Mouse (Mus musculus) thymus, postnatal 36 days (tissue): ENCODE results near the gene Mfsd11.
A peak's percentile ranks its signal among the peaks of the same experiment; 100 is the strongest.
"Not testable (repeated sequence)": the region's sequence is repeated elsewhere in the genome, so short reads cannot be mapped to it uniquely, and the experiment has no call there.

Experiments
- DNase-seq, 2 experiments: peaks; one replicate each; pipeline ENCODE4 v3.0.0; 2022; ENCODE audit warnings: mixed read lengths in 2 of 2

Gene Mfsd11

GRCm38 (mm10) chr11:116848086-116848876, 4.0 kb upstream of the Mfsd11 start:
- no peak for DNase-seq

- DNase-seq: not testable (repeated sequence)
These were observed 3.4 kb upstream of the Mfsd11 start for GRCm38 (mm10) chr11:116848877-116849178.

GRCm38 (mm10) chr11:116849587-116849986, 2.7 kb upstream of the Mfsd11 start:
- no peak for DNase-seq

- no peak for DNase-seq
These were observed 2.2 kb upstream of the Mfsd11 start for GRCm38 (mm10) chr11:116850085-116850484.

GRCm38 (mm10) chr11:116850833-116851477, 1.3 kb upstream of the Mfsd11 start:
- no peak for DNase-seq

GRCm38 (mm10) chr11:116851576-116852290, 507 bp upstream of the Mfsd11 start:
- no peak for DNase-seq

GRCm38 (mm10) chr11:116852891-116853511, 761 bp downstream of the Mfsd11 start, which contains the start of gene Srsf2:
Gene Srsf2 (minus strand): TSS chr11:116853094.
- DNase-seq: peak; percentile 97

- DNase-seq: peak; percentile 97
These were observed 1.3 kb downstream of the Mfsd11 start for GRCm38 (mm10) chr11:116853512-116853928.

GRCm38 (mm10) chr11:116854279-116854678, 2.0 kb downstream of the Mfsd11 start:
- DNase-seq: no peak

- no peak for DNase-seq
These were observed 5.1 kb downstream of the Mfsd11 start for GRCm38 (mm10) chr11:116857183-116857850.

GRCm38 (mm10) chr11:116864444-116864843, 12.2 kb downstream of the Mfsd11 start:
- no peak for DNase-seq

- DNase-seq: no peak
These were observed 13.8 kb downstream of the Mfsd11 start for GRCm38 (mm10) chr11:116865945-116866585.

GRCm38 (mm10) chr11:116868129-116868528, 15.9 kb downstream of the Mfsd11 start:
- no peak for DNase-seq

GRCm38 (mm10) chr11:116869223-116869622, 17.0 kb downstream of the Mfsd11 start:
- DNase-seq: no peak

GRCm38 (mm10) chr11:116869641-116870040, 17.4 kb downstream of the Mfsd11 start:
- no peak for DNase-seq

- DNase-seq: no peak
These were observed 19.3 kb downstream of the Mfsd11 start for GRCm38 (mm10) chr11:116871538-116871937.

GRCm38 (mm10) chr11:116873987-116874386, 21.7 kb downstream of the Mfsd11 start:
- no peak for DNase-seq

- DNase-seq: no peak
These were observed 26.2 kb downstream of the Mfsd11 start for GRCm38 (mm10) chr11:116878454-116878853.

- DNase-seq: no peak
These were observed 28.6 kb downstream of the Mfsd11 start for GRCm38 (mm10) chr11:116880839-116881238.

GRCm38 (mm10) chr11:116881440-116881839, 29.2 kb downstream of the Mfsd11 start:
- DNase-seq: no peak

GRCm38 (mm10) chr11:116882446-116882845, 30.2 kb downstream of the Mfsd11 start:
- DNase-seq: no peak

- peak; percentile 15 to 34 for DNase-seq
These were observed 31.8 kb downstream of the Mfsd11 start for GRCm38 (mm10) chr11:116884061-116884460.
